Mouse (Mus musculus): ENCODE measurements around the gene Nwd1. TPM values are rescaled to one million over a fixed set of nuclear protein-coding genes. Genes with fewer than 3 reads are reported as not detected.

Gene Nwd1
- polyA plus RNA-seq, 1 experiment = not detected

- TF ChIP-seq GATA1 (IDR thresholded peaks at IDR 0.05; ENCODE audit: low read length) = no peak
- TF ChIP-seq TAL1 (IDR thresholded peaks at IDR 0.05; ENCODE audit: low read length) = no peak
- H3K9me3 ChIP-seq (ENCODE audit: control insufficient read depth, low read length) = no peaks in the 10 kb centered on the region
- no peaks in the 10 kb centered on the region for H3K27me3 ChIP-seq (ENCODE audit: control insufficient read depth)
- H3K4me1 ChIP-seq (ENCODE audit: control insufficient read depth) = no peaks in the 10 kb centered on the region
- H3K36me3 ChIP-seq (ENCODE audit: control insufficient read depth) = peaks cover 46% of the 10 kb centered on the region
- H3K4me3 ChIP-seq (replicated peaks) = no peak overlapping the region
These were observed 110.4 kb downstream of the Nwd1 start for GRCm38 (mm10) chr8:72756771-72757390.

- no peak overlapping the region for H3K4me3 ChIP-seq (replicated peaks)
- no peaks in the 10 kb centered on the region for H3K9me3 ChIP-seq (ENCODE audit: control insufficient read depth, low read length)
- H3K4me1 ChIP-seq (ENCODE audit: control insufficient read depth) = no peaks in the 10 kb centered on the region
- TF ChIP-seq GATA1 (IDR thresholded peaks at IDR 0.05; ENCODE audit: low read length) (no peak), TAL1 (IDR thresholded peaks at IDR 0.05; ENCODE audit: low read length) (no peak)
- H3K27me3 ChIP-seq (ENCODE audit: control insufficient read depth) = no peaks in the 10 kb centered on the region
- peaks cover 40% of the 10 kb centered on the region for H3K36me3 ChIP-seq (ENCODE audit: control insufficient read depth)
These were observed 111.1 kb downstream of the Nwd1 start for GRCm38 (mm10) chr8:72757426-72758195.

GRCm38 (mm10) chr8:72758310-72758709 lies 111.8 kb downstream of the Nwd1 start:
- TF ChIP-seq GATA1 (IDR thresholded peaks at IDR 0.05; ENCODE audit: low read length) (no peak), TAL1 (IDR thresholded peaks at IDR 0.05; ENCODE audit: low read length) (no peak)
- Histone ChIP-seq H3K9me3 (ENCODE audit: control insufficient read depth, low read length) (no peaks in the 10 kb centered on the region), H3K4me1 (ENCODE audit: control insufficient read depth) (no peaks in the 10 kb centered on the region), H3K36me3 (ENCODE audit: control insufficient read depth) (peaks cover 33% of the 10 kb centered on the region), H3K4me3 (replicated peaks) (no peak overlapping the region), H3K27me3 (ENCODE audit: control insufficient read depth) (no peaks in the 10 kb centered on the region)

GRCm38 (mm10) chr8:72760216-72760615 lies 113.7 kb downstream of the Nwd1 start:
- Histone ChIP-seq H3K4me3 (replicated peaks) (no peak overlapping the region), H3K36me3 (ENCODE audit: control insufficient read depth) (peaks cover 23% of the 10 kb centered on the region), H3K27me3 (ENCODE audit: control insufficient read depth) (no peaks in the 10 kb centered on the region), H3K4me1 (ENCODE audit: control insufficient read depth) (no peaks in the 10 kb centered on the region), H3K9me3 (ENCODE audit: control insufficient read depth, low read length) (no peaks in the 10 kb centered on the region)
- TF ChIP-seq GATA1 (IDR thresholded peaks at IDR 0.05; ENCODE audit: low read length) = no peak
- no peak for TF ChIP-seq TAL1 (IDR thresholded peaks at IDR 0.05; ENCODE audit: low read length)

- no peaks in the 10 kb centered on the region for H3K27me3 ChIP-seq (ENCODE audit: control insufficient read depth)
- TF ChIP-seq TAL1 (IDR thresholded peaks at IDR 0.05; ENCODE audit: low read length) (no peak), GATA1 (IDR thresholded peaks at IDR 0.05; ENCODE audit: low read length) (no peak)
- no peaks in the 10 kb centered on the region for H3K9me3 ChIP-seq (ENCODE audit: control insufficient read depth, low read length)
- no peak within 1 kb of the TSS for H3K4me3 ChIP-seq (replicated peaks)
- H3K4me1 ChIP-seq (ENCODE audit: control insufficient read depth) = no peaks in the 10 kb centered on the region
- peaks cover 11% of the 10 kb centered on the region for H3K36me3 ChIP-seq (ENCODE audit: control insufficient read depth)
These were observed 115.0 kb downstream of the Nwd1 start, which contains the start of gene F2rl3 for GRCm38 (mm10) chr8:72761322-72762051. TSS of gene F2rl3 (plus strand) at chr8:72761880.

- H3K9me3 ChIP-seq (ENCODE audit: control insufficient read depth, low read length) = no peaks in the 10 kb centered on the region
- no peaks in the 10 kb centered on the region for H3K4me1 ChIP-seq (ENCODE audit: control insufficient read depth)
- no peak overlapping the region for H3K4me3 ChIP-seq (replicated peaks)
- peaks cover 3% of the 10 kb centered on the region for H3K36me3 ChIP-seq (ENCODE audit: control insufficient read depth)
- TF ChIP-seq TAL1 (IDR thresholded peaks at IDR 0.05; ENCODE audit: low read length) (no peak), GATA1 (IDR thresholded peaks at IDR 0.05; ENCODE audit: low read length) (no peak)
- no peaks in the 10 kb centered on the region for H3K27me3 ChIP-seq (ENCODE audit: control insufficient read depth)
These were observed 115.8 kb downstream of the Nwd1 start for GRCm38 (mm10) chr8:72762306-72762705.

- Histone ChIP-seq H3K4me3 (replicated peaks) (no peak overlapping the region), H3K4me1 (ENCODE audit: control insufficient read depth) (no peaks in the 10 kb centered on the region)
These were observed 119.2 kb downstream of the Nwd1 start for GRCm38 (mm10) chr8:72765696-72766095.

GRCm38 (mm10) chr8:72766777-72767176 lies 120.3 kb downstream of the Nwd1 start:
- no peak overlapping the region for H3K4me3 ChIP-seq (replicated peaks)
- no peaks in the 10 kb centered on the region for H3K4me1 ChIP-seq (ENCODE audit: control insufficient read depth)
- no peaks in the 10 kb centered on the region for H3K9me3 ChIP-seq (ENCODE audit: control insufficient read depth, low read length)
- no peaks in the 10 kb centered on the region for H3K27me3 ChIP-seq (ENCODE audit: control insufficient read depth)
- TF ChIP-seq TAL1 (IDR thresholded peaks at IDR 0.05; ENCODE audit: low read length) = no peak
- no peaks in the 10 kb centered on the region for H3K36me3 ChIP-seq (ENCODE audit: control insufficient read depth)

More at GRCm38 (mm10) chr8:72765696-72766095, 119.2 kb downstream of the Nwd1 start:
- Histone ChIP-seq H3K36me3 (ENCODE audit: control insufficient read depth) (no peaks in the 10 kb centered on the region), H3K9me3 (ENCODE audit: control insufficient read depth, low read length) (no peaks in the 10 kb centered on the region), H3K27me3 (ENCODE audit: control insufficient read depth) (no peaks in the 10 kb centered on the region)
- TF ChIP-seq TAL1 (IDR thresholded peaks at IDR 0.05; ENCODE audit: low read length) (no peak), GATA1 (IDR thresholded peaks at IDR 0.05; ENCODE audit: low read length) (no peak)

Other genes with a start within 250 kb of the Nwd1 start
- gene Eps15l1, start 225.3 kb upstream of the Nwd1 start, polyA plus RNA-seq (2012) = 3.2 and 4.0 TPM in 2 replicates
- not detected in 2 replicates for gene Calr3, start 202.8 kb upstream of the Nwd1 start, polyA plus RNA-seq (2012)
- 0.05 and 0.08 TPM in 2 replicates for gene 1700030K09Rik, start 202.8 kb upstream of the Nwd1 start, polyA plus RNA-seq (2012)
- 13.3 and 16.8 TPM in 2 replicates for gene Cherp, start 171.5 kb upstream of the Nwd1 start, polyA plus RNA-seq (2012)
- 0.29 and 0.33 TPM in 2 replicates for gene Slc35e1, start 154.1 kb upstream of the Nwd1 start, polyA plus RNA-seq (2012)
- 3.0 and 3.1 TPM in 2 replicates for gene Med26, start 98.4 kb upstream of the Nwd1 start, polyA plus RNA-seq (2012)
- gene Smim7, start 75.6 kb upstream of the Nwd1 start, polyA plus RNA-seq (2012) = 0.66 and 0.97 TPM in 2 replicates
- gene Tmem38a, start 74.7 kb upstream of the Nwd1 start, polyA plus RNA-seq (2012) = 0.06 and 0.14 TPM in 2 replicates
- gene Sin3b, start 76.6 kb downstream of the Nwd1 start, polyA plus RNA-seq (2012) = 3.1 and 4.5 TPM in 2 replicates
- 0.04 and 0.05 TPM in 2 replicates for gene F2rl3, start 115.2 kb downstream of the Nwd1 start, polyA plus RNA-seq (2012)